Mouse (Mus musculus): ENCODE measurements at regions not wholly inside any gene's neighbourhood (a gene's known extent, or its start where the extent isn't known, plus 50 kb on each side); places are given as distances from the start of the nearest gene placed in this dataset.

DNA sequence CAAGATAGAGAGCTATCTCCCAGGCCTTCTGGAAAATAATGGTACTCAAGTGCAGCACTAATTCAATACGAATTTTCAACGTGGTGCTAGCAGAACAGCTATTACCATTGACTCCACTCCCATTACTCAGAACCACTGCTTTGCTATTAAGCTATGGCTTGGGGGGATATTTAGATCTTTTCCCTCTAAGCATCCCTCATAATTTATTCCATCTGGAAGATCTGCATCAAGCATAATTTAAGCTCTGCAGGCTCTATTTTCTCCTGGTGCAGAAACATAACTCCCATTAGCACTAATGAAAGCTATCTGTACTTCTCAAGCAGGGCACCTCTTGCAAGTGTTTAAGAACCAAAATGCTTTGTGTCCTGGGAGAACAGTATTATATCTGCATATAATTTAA, 247.0 kb downstream of the S1pr1 start:
- DNase-seq (ENCODE audit: extremely low read depth, insufficient read length, low spot score), result no peak

DNA sequence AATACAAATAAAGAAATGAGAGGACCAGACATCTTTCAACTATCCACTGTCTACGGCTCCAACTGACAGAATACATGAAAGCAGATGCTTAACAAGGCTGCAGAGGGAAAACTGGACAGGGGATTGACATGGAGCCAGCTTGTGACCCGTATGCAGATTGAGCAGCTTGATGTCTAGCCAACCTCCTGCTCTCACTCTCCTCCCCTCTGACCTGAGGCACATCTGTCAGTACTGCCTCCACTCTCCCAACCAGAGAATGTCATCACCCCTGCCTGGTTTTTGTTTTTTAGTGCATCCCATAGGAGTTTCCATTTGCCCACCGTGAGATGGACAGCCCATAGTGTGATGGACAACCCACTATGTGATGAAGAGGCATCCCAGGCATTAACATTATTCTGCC, 252.2 kb downstream of the S1pr1 start:
- no peak for DNase-seq (ENCODE audit: extremely low read depth, insufficient read length, low spot score)
